Mouse (Mus musculus) embryonic facial prominence, embryonic 10.5 days (tissue): ENCODE measurements around the gene Rps6kc1. TPM values are rescaled to one million over a fixed set of nuclear protein-coding genes. Genes with fewer than 3 reads are reported as not detected.

Experiments
- DNase-seq: peaks from one replicate; pipeline ENCODE4 v3.0.0-alpha.2; 2017; ENCODE audit warnings: low spot score
- H3K27ac ChIP-seq: fragments of 300-500 bp; sonication (generic); replicated peaks from 2 replicates; pipeline ENCODE4 v1.5.1; 2016; ENCODE audit warnings: mild to moderate bottlenecking
- H3K27me3 ChIP-seq: fragments of 300-500 bp; sonication (generic); replicated peaks from 2 replicates; pipeline ENCODE4 v1.6.1; 2016; ENCODE audit warnings: low read depth, mild to moderate bottlenecking; ENCODE audit not compliant: poor library complexity, severe bottlenecking
- H3K36me3 ChIP-seq: fragments of 300-500 bp; sonication (generic); replicated peaks from 2 replicates; pipeline ENCODE4 v1.6.1; 2016; ENCODE audit warnings: mild to moderate bottlenecking, moderate library complexity
- H3K4me1 ChIP-seq: fragments of 300-500 bp; sonication (generic); 2 replicates; pipeline ENCODE4 v1.6.1; 2016
- H3K4me3 ChIP-seq: fragments of 300-500 bp; sonication (generic); 2 replicates; pipeline ENCODE4 v1.5.1; 2016; ENCODE audit warnings: mild to moderate bottlenecking, moderate library complexity
- H3K9me3 ChIP-seq: fragments of 300-500 bp; sonication (generic); 2 replicates; pipeline ENCODE4 v1.6.1; 2016; ENCODE audit warnings: mild to moderate bottlenecking
- WGBS: fragments of 180-500 bp; shearing (Covaris S2); methylation state at CpG from one replicate; pipeline ENCODE4 v1.1.7; 2016; 5-methylcytosine and 5-hydroxymethylcytosine counted together
- polyA plus RNA-seq: library from polyadenylated mRNA; unstranded; fragments of >200 nt; fragmentation: Nextera tagmentation; extraction: Ambion mirVana; gene quantifications from 2 replicates; pipeline ENCODE4 v1.2.1, GENCODE M21; 2016

Gene Rps6kc1
- polyA plus RNA-seq, 1 experiment from 2014 or later = 16.9 TPM

GRCm38 (mm10) chr1:190772088-190772885, 139.3 kb downstream of the Rps6kc1 start:
- H3K4me1 ChIP-seq = peaks cover 7% of the 10 kb centered on the region
- no peak overlapping the region for H3K27ac ChIP-seq
- H3K9me3 ChIP-seq = no peaks in the 10 kb centered on the region
- no peak for DNase-seq
- H3K4me3 ChIP-seq = no peak overlapping the region
- no peaks in the 10 kb centered on the region for H3K27me3 ChIP-seq
- 88% methylated on average over 13 of the region's 13 CpGs for WGBS
- H3K36me3 ChIP-seq = peaks cover 6% of the 10 kb centered on the region; the same call in 1 of the 2 replicates

DNA sequence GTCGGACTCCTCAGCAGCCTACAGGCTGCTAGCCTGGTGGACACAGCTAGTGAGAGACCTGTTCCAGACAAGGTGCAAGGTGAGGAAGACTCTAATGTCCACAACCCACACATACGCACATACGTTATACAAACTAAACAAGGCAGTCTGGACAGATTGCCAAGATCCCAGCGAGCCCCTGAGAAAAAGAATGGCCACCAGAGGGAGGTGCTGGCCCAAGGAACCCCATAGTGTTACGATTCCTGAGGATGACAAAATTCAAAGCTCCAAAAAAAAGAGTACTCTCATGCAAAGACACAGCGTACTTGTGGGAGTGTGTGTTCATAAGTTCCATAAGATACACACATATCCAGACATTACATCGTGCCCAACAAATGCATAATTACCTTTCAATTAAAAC, 141.8 kb downstream of the Rps6kc1 start:
- 0 out of 2 replicates have a peak, but pooled peaks cover 6% of the 10 kb centered on the region for H3K4me1 ChIP-seq
- peaks cover 6% of the 10 kb centered on the region; the same call in 1 of the 2 replicates for H3K36me3 ChIP-seq
- 0 out of 2 replicates have a peak, but pooled peaks cover 5% of the 10 kb centered on the region for H3K9me3 ChIP-seq
- H3K27me3 ChIP-seq = no peaks in the 10 kb centered on the region
- WGBS = 82% methylated on average over 7 of the region's 7 CpGs
- no peak for DNase-seq
- no peak overlapping the region for H3K27ac ChIP-seq
- no peak overlapping the region for H3K4me3 ChIP-seq

GRCm38 (mm10) chr1:190768307-190768706, 143.3 kb downstream of the Rps6kc1 start:
- Histone ChIP-seq H3K4me1 (0 out of 2 replicates have a peak, but pooled peaks cover 6% of the 10 kb centered on the region), H3K36me3 (peaks cover 4% of the 10 kb centered on the region; the same call in 1 of the 2 replicates), H3K9me3 (0 out of 2 replicates have a peak, but pooled peaks cover 5% of the 10 kb centered on the region), H3K27ac (no peak overlapping the region), H3K27me3 (no peaks in the 10 kb centered on the region), H3K4me3 (no peak overlapping the region)
- 87% methylated on average over 1 of the region's 1 CpGs for WGBS
- DNase-seq = no peak

DNA sequence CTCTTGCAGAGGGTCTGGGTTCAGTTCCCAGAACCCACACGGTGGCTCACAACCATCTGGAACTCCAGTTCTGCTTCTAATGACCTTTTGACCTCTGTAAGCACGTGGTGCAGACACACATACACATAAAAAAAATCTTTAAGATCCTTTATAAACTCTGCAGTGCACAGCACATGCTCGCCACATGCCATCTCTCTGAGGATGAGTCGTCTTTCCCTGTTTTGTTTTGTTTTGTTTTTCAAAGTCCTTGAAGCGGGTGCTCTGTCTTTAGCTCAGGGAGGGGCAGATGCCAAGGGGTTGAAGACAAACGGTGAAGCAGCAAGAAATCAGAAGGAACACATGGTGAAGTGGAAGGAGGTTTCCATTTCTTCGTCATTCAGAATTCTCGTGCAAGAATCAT, 143.9 kb downstream of the Rps6kc1 start:
- H3K27me3 ChIP-seq = no peaks in the 10 kb centered on the region; the same call in 1 of the 2 replicates
- 0 out of 2 replicates have a peak, but pooled peaks cover 6% of the 10 kb centered on the region for H3K4me1 ChIP-seq
- WGBS = 64% methylated on average over 8 of the region's 8 CpGs
- no peaks in the 10 kb centered on the region for H3K36me3 ChIP-seq
- no peak overlapping the region for H3K27ac ChIP-seq
- DNase-seq = no peak
- H3K4me3 ChIP-seq = no peak overlapping the region
- 0 out of 2 replicates have a peak, but pooled peaks cover 5% of the 10 kb centered on the region for H3K9me3 ChIP-seq

GRCm38 (mm10) chr1:190766800-190767199, 144.8 kb downstream of the Rps6kc1 start:
- DNase-seq = no peak
- H3K27ac ChIP-seq = no peak overlapping the region
- H3K36me3 ChIP-seq = no peaks in the 10 kb centered on the region
- H3K4me1 ChIP-seq = peaks cover 3% of the 10 kb centered on the region; the same call in 1 of the 2 replicates
- H3K4me3 ChIP-seq = no peak overlapping the region
- H3K9me3 ChIP-seq = 0 out of 2 replicates have a peak, but pooled peaks cover 5% of the 10 kb centered on the region
- no peaks in the 10 kb centered on the region; the same call in 1 of the 2 replicates for H3K27me3 ChIP-seq
- WGBS = 92% methylated on average over 2 of the region's 2 CpGs

DNA sequence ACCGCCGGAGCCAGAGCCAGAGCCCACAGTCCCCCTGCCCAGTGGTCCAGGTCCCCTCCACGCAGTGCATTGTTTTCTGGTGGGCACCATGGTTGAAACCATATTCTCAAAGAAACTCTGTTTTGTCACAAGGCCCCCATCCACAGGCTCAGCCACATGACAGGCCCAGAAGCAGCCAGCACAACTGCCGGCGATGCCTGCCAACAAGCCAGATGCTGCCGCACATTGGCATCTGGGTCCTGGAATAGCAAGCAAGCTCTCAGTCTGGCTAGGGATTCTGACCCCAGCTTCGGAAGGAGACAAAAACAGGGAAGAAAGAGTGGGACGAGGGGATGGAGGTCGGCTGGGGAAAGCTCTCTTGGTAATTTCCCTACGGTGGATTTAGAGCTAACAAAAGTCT, 147.8 kb downstream of the Rps6kc1 start:
- H3K27me3 ChIP-seq = no peaks in the 10 kb centered on the region; the same call in 1 of the 2 replicates
- H3K9me3 ChIP-seq = 0 out of 2 replicates have a peak, but pooled peaks cover 5% of the 10 kb centered on the region
- H3K27ac ChIP-seq = no peak overlapping the region; the same call in 1 of the 2 replicates
- no peak for DNase-seq
- WGBS = 80% methylated on average over 10 of the region's 10 CpGs
- H3K36me3 ChIP-seq = no peaks in the 10 kb centered on the region
- H3K4me1 ChIP-seq = peaks cover 3% of the 10 kb centered on the region; the same call in 1 of the 2 replicates
- H3K4me3 ChIP-seq = no peak overlapping the region

GRCm38 (mm10) chr1:190761786-190762185, 149.8 kb downstream of the Rps6kc1 start:
- peaks cover 6% of the 10 kb centered on the region for H3K4me1 ChIP-seq
- no peak overlapping the region for H3K4me3 ChIP-seq
- no peaks in the 10 kb centered on the region for H3K36me3 ChIP-seq
- DNase-seq = no peak
- no peaks in the 10 kb centered on the region; the same call in 1 of the 2 replicates for H3K27me3 ChIP-seq
- no peak overlapping the region; the same call in 1 of the 2 replicates for H3K27ac ChIP-seq
- 0 out of 2 replicates have a peak, but pooled peaks cover 5% of the 10 kb centered on the region for H3K9me3 ChIP-seq
- WGBS = 43% methylated on average over 5 of the region's 5 CpGs

- Histone ChIP-seq H3K27me3 (no peaks in the 10 kb centered on the region; the same call in 1 of the 2 replicates), H3K4me3 (no peak overlapping the region), H3K4me1 (peaks cover 6% of the 10 kb centered on the region), H3K27ac (no peak overlapping the region), H3K9me3 (no peaks in the 10 kb centered on the region), H3K36me3 (no peaks in the 10 kb centered on the region)
- DNase-seq = no peak
- 83% methylated on average over 8 of the region's 8 CpGs for WGBS
Measured at GRCm38 (mm10) chr1:190757899-190758298, 153.7 kb downstream of the Rps6kc1 start.

GRCm38 (mm10) chr1:190751794-190752570, 159.6 kb downstream of the Rps6kc1 start:
- Histone ChIP-seq H3K9me3 (no peaks in the 10 kb centered on the region), H3K4me1 (no peaks in the 10 kb centered on the region), H3K27me3 (no peaks in the 10 kb centered on the region), H3K4me3 (no peak overlapping the region), H3K36me3 (no peaks in the 10 kb centered on the region), H3K27ac (0 out of 2 replicates have a peak overlapping the region, but pooled peaks have one; percentile 59)
- WGBS = 52% methylated on average over 8 of the region's 8 CpGs
- no peak for DNase-seq

GRCm38 (mm10) chr1:190748937-190749336, 162.6 kb downstream of the Rps6kc1 start:
- no peak overlapping the region for H3K4me3 ChIP-seq
- H3K9me3 ChIP-seq = no peaks in the 10 kb centered on the region
- H3K27me3 ChIP-seq = no peaks in the 10 kb centered on the region
- no peak overlapping the region for H3K27ac ChIP-seq
- 86% methylated on average over 10 of the region's 10 CpGs for WGBS
- no peaks in the 10 kb centered on the region for H3K4me1 ChIP-seq
- no peak for DNase-seq
- H3K36me3 ChIP-seq = no peaks in the 10 kb centered on the region

DNA sequence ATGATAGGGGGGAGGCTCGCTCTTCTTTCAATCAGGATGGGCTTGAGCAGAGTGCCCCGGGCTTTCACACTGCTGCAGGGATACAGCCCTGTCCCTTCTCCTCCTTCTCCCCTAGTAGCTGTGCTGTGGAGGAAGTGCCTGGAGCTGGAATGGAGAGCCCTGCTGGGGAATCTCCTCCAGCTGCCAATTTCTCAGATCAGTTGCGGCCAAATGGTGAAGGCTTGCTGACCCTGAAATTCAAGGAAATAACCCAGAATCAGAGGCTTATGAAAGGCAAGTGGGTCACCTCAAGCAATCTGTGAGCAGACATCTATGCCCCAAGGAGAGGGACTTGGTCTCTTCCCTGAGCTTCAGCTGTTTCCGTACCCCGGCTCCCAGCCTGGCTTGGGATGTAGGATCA, 170.1 kb downstream of the Rps6kc1 start:
- H3K4me3 ChIP-seq = no peak overlapping the region
- no peaks in the 10 kb centered on the region for H3K27me3 ChIP-seq
- no peaks in the 10 kb centered on the region for H3K36me3 ChIP-seq
- H3K4me1 ChIP-seq = no peaks in the 10 kb centered on the region
- H3K9me3 ChIP-seq = no peaks in the 10 kb centered on the region
- DNase-seq = no peak
- 73% methylated on average over 5 of the region's 5 CpGs for WGBS
- no peak overlapping the region for H3K27ac ChIP-seq

DNA sequence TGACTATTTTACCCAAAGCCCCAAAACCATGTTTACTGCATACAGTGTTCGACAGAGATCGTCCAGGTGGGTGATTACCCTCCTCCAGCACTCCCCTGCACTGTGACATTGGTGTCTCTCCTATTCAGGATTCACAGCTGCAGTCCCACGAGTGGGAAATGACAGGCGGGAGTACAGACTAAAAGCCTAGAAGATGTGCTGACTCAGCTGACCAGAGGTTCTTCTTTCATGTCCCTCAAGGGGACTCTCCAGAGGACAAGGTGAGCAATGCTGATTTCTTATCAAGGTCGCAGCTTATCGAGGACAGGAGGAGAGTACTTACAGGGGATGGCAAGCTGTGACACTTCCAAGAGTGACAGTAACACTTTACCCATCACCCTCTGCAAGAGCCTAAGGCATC, 178.8 kb downstream of the Rps6kc1 start:
- no peaks in the 10 kb centered on the region for H3K27me3 ChIP-seq
- H3K4me1 ChIP-seq = peaks cover 16% of the 10 kb centered on the region
- no peak overlapping the region for H3K4me3 ChIP-seq
- H3K27ac ChIP-seq = no peak overlapping the region
- no peaks in the 10 kb centered on the region for H3K36me3 ChIP-seq
- H3K9me3 ChIP-seq = no peaks in the 10 kb centered on the region
- WGBS = 82% methylated on average over 6 of the region's 6 CpGs
- no peak for DNase-seq
